ENCODE assay signal across 12 mouse cellular contexts in the genomic region with DNA sequence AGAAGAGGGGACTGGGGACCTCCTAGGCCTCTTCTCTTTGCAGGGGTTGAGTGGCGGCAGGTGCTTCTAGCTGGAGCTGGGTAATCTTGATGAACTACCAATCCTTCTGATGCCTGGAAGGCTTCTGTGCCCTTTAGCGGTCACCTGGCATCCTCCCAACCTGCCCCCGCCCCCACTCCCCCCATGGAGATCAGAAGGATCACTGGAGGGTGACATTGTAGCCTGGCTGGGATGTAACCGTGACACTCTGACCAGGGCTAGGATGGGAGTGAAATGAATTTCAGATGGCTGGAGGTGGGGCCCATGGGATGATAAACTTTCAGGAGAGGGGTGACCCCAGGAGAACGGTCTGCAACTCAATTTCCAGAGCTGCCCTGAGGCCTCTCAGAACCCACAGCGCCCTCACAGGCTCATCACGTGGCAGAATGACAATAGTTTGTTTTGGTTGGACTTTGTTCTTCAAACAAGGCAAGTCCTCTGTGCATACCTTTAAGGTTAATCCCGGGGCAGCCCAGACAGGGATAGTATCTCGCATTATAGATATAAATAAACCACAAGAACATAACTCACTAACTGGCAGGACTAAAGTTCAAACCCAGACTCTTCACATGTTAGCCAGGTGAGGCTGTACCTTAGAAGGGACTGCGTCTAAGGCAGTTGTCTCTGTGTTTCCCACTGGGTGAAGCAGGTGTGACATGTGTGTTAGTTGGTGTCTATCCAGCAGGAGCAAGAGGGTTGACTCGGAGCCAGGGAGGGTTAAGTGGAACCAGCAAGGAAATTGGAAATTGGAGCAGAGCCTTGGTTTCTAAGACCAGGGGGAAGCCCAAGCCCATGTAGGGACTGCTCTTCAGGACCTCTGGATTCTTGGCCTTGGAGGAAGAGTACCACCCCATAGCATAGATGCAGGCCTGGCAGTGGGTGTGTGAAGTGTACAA. TPM values are rescaled to one million over a fixed set of nuclear protein-coding genes. Genes with fewer than 3 reads are reported as not detected.
A peak's percentile ranks its signal among the peaks of the same experiment; 100 is the strongest.
DNase-seq lines count a peak whose midpoint lies in the region; ATAC-seq lines count a peak whose summit lies in the region.
"Had no signal": no experiment of that assay in that cellular context is flagged by ENCODE, and none has a peak within 500 bp of the region (broad histone marks: within the 10 kb centered on the region; RNA-seq: fewer than 3 reads in every experiment).

No protein-coding gene starts in this region.

- H3K27me3 ChIP-seq in hindbrain, embryonic 10.5 days (ENCODE audit: insufficient read depth, poor library complexity, severe bottlenecking), result peaks cover 11% of the 10 kb centered on the region
- H3K27me3 ChIP-seq in hindbrain, embryonic 14.5 days (ENCODE audit: control insufficient read depth, insufficient read depth, low read length), result no peaks in the 10 kb centered on the region
- H3K27me3 ChIP-seq in intestine, embryonic 14.5 days (replicated peaks; ENCODE audit: control insufficient read depth, insufficient read depth, low read length), result no peaks in the 10 kb centered on the region
- H3K27me3 ChIP-seq in liver, embryonic 13.5 days, result no peaks in the 10 kb centered on the region
- H3K27me3 ChIP-seq: heart, embryonic 15.5 days had no signal

- H3K9me3 ChIP-seq in hindbrain, embryonic 10.5 days, result no peaks in the 10 kb centered on the region
- H3K9me3 ChIP-seq in hindbrain, embryonic 14.5 days (ENCODE audit: control insufficient read depth, low read length), result no peaks in the 10 kb centered on the region
- H3K9me3 ChIP-seq in intestine, embryonic 14.5 days (ENCODE audit: control insufficient read depth, low read length), result no peaks in the 10 kb centered on the region
- no peaks in the 10 kb centered on the region for H3K9me3 ChIP-seq in liver, embryonic 13.5 days (replicated peaks)
- H3K9me3 ChIP-seq: heart, embryonic 15.5 days had no signal

- ATAC-seq in hindbrain, embryonic 14.5 days (ENCODE audit: low FRiP score), result no peak
- peak; percentile 68 for ATAC-seq in intestine, embryonic 14.5 days (replicated peaks; ENCODE audit: low FRiP score, low TSS enrichment, low read depth)
- ATAC-seq in liver, embryonic 13.5 days (ENCODE audit: low read depth), result peak; percentile 33
- ATAC-seq in frontal cortex, adult (ENCODE audit: low TSS enrichment), result no peak

- WGBS in hindbrain, embryonic 10.5 days, result 59% methylated on average over 11 of the region's 11 CpGs
- WGBS in hindbrain, embryonic 14.5 days, result 53% methylated on average over 11 of the region's 11 CpGs
- WGBS in intestine, embryonic 14.5 days, result 44% methylated on average over 11 of the region's 11 CpGs
- WGBS in liver, embryonic 13.5 days (ENCODE audit: insufficient replicate concordance), result 64% methylated on average over 11 of the region's 11 CpGs

- H3K4me3 ChIP-seq in hindbrain, embryonic 10.5 days, result no peak overlapping the region
- no peak overlapping the region for H3K4me3 ChIP-seq in hindbrain, embryonic 14.5 days (replicated peaks; ENCODE audit: low read length)
- H3K4me3 ChIP-seq in intestine, embryonic 14.5 days (ENCODE audit: low read depth, low read length), result no peak overlapping the region
- no peak overlapping the region for H3K4me3 ChIP-seq in liver, embryonic 13.5 days (replicated peaks)
- H3K4me3 ChIP-seq: erythroblast, embryonic 14.5 days; heart, embryonic 15.5 days had no signal

- H3K36me3 ChIP-seq in hindbrain, embryonic 10.5 days, result no peaks in the 10 kb centered on the region
- no peaks in the 10 kb centered on the region for H3K36me3 ChIP-seq in hindbrain, embryonic 14.5 days (replicated peaks; ENCODE audit: control insufficient read depth, insufficient read depth)
- no peaks in the 10 kb centered on the region for H3K36me3 ChIP-seq in intestine, embryonic 14.5 days (ENCODE audit: control insufficient read depth, insufficient read depth, low read length)
- no peaks in the 10 kb centered on the region for H3K36me3 ChIP-seq in liver, embryonic 13.5 days
- H3K36me3 ChIP-seq: heart, embryonic 15.5 days had no signal

- H3K4me1 ChIP-seq in hindbrain, embryonic 10.5 days (replicated peaks), result peaks cover 89% of the 10 kb centered on the region
- H3K4me1 ChIP-seq in hindbrain, embryonic 14.5 days (replicated peaks; ENCODE audit: control insufficient read depth, insufficient read depth, low read length), result peaks cover 34% of the 10 kb centered on the region
- H3K4me1 ChIP-seq in intestine, embryonic 14.5 days (replicated peaks; ENCODE audit: control insufficient read depth, insufficient read depth, low read length), result peaks cover 20% of the 10 kb centered on the region
- peaks cover 65% of the 10 kb centered on the region for H3K4me1 ChIP-seq in liver, embryonic 13.5 days (replicated peaks)

- DNase-seq in hindbrain, embryonic 10.5 days (ENCODE audit: low spot score), result no peak
- no peak for DNase-seq in hindbrain, embryonic 14.5 days (ENCODE audit: low spot score)
- peak; percentile 53 for DNase-seq in adipocyte (ENCODE audit: low spot score)
- no peak for DNase-seq in intestine, embryonic 14.5 days (ENCODE audit: low spot score)
- DNase-seq in liver, embryonic 13.5 days, result no peak
- DNase-seq in lung, postnatal 4 days, result no peak
- DNase-seq: embryo, embryonic 11 days; gastrocnemius, postnatal 14 days; thymus, postnatal 36 days had no signal

- H3K4me2 ChIP-seq in hindbrain, embryonic 14.5 days (replicated peaks), result no peak overlapping the region
- H3K4me2 ChIP-seq in intestine, embryonic 14.5 days (ENCODE audit: low read length), result no peak overlapping the region
- no peak overlapping the region for H3K4me2 ChIP-seq in liver, embryonic 13.5 days
- H3K4me2 ChIP-seq: heart, embryonic 15.5 days had no signal

- no peak overlapping the region for H3K9ac ChIP-seq in hindbrain, embryonic 14.5 days
- no peak overlapping the region for H3K9ac ChIP-seq in intestine, embryonic 14.5 days (ENCODE audit: low read length)
- no peak overlapping the region for H3K9ac ChIP-seq in liver, embryonic 13.5 days
- H3K9ac ChIP-seq: heart, embryonic 15.5 days had no signal

- peak overlapping the region; percentile 76 for H3K27ac ChIP-seq in hindbrain, embryonic 10.5 days
- H3K27ac ChIP-seq in hindbrain, embryonic 14.5 days, result no peak overlapping the region
- no peak overlapping the region for H3K27ac ChIP-seq in intestine, embryonic 14.5 days (ENCODE audit: low read depth)
- H3K27ac ChIP-seq in liver, embryonic 13.5 days, result peak overlapping the region; percentile 61
- H3K27ac ChIP-seq: heart, embryonic 15.5 days had no signal

RNA-seq across cellular contexts. Expression of a gene that starts 25.2 kb away (rescaled TPM):
- polyA plus RNA-seq in hindbrain, embryonic 10.5 days (2016; fragmentation: Nextera tagmentation; extraction: Ambion mirVana), result 2.1 and 3.6 TPM in 2 replicates
- 3.2 TPM in 2 replicates for polyA plus RNA-seq in hindbrain, embryonic 14.5 days (2014; fragmentation: Nextera tagmentation; extraction: Ambion mirVana)
- polyA plus RNA-seq in intestine, embryonic 14.5 days (2014; fragmentation: Nextera tagmentation; extraction: Ambion mirVana), result 1.8 and 2.0 TPM in 2 replicates
- polyA plus RNA-seq in liver, embryonic 13.5 days (2015; fragmentation: Nextera tagmentation; extraction: Ambion mirVana), result 0.07 and 0.22 TPM in 2 replicates
- polyA plus RNA-seq: erythroblast, embryonic 14.5 days had no signal

RNA-seq across cellular contexts. Expression of a gene that starts 38.7 kb away (rescaled TPM):
- polyA plus RNA-seq in hindbrain, embryonic 10.5 days (2016; fragmentation: Nextera tagmentation; extraction: Ambion mirVana), result 0.71 and 1.7 TPM in 2 replicates
- polyA plus RNA-seq in hindbrain, embryonic 14.5 days (2014; fragmentation: Nextera tagmentation; extraction: Ambion mirVana), result 14.6 and 15.6 TPM in 2 replicates
- polyA plus RNA-seq in intestine, embryonic 14.5 days (2014; fragmentation: Nextera tagmentation; extraction: Ambion mirVana), result 1.4 and 1.9 TPM in 2 replicates
- polyA plus RNA-seq in liver, embryonic 13.5 days (2015; fragmentation: Nextera tagmentation; extraction: Ambion mirVana), result 1.7 and 2.6 TPM in 2 replicates
- polyA plus RNA-seq: erythroblast, embryonic 14.5 days had no signal

Comparison
In these comparisons a context has a peak if more than half of its experiments do, and no peak if none do; other contexts are left out.
1. H3K27ac ChIP-seq: peak in hindbrain, embryonic 10.5 days (single experiment) and liver, embryonic 13.5 days (single experiment); none in hindbrain, embryonic 14.5 days (single experiment) and intestine, embryonic 14.5 days (single experiment).
2. ATAC-seq: peak in intestine, embryonic 14.5 days (single experiment) and liver, embryonic 13.5 days (single experiment); none in hindbrain, embryonic 14.5 days (single experiment) and frontal cortex, adult (single experiment).